Mouse (Mus musculus): ENCODE results near the gene Ccdc69.
A peak's percentile ranks its signal among the peaks of the same experiment; 100 is the strongest.

Ccdc69 gene

DNA sequence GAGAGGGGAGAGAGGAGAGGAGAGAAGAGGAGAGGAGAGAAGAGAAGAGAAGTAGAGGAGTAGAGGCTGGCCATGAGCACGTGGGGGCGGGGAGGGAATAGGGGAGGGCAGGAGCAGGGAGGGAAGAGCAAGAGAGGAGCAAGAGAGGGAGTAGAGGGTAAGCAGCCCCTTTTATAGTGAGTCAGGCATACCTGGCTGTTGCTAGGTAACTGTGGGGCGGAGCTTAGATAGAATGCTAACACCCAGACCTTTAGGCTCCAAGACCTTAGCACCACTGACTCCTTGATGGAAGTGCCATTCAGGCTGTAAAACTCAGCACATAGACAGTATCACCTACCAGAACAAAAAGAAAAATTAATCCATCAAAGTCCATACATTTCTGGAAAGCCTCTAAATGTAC lies 41.3 kb downstream of the Ccdc69 start:
- DNase-seq (ENCODE audit: low spot score in 2 of 2) = no peak

DNA sequence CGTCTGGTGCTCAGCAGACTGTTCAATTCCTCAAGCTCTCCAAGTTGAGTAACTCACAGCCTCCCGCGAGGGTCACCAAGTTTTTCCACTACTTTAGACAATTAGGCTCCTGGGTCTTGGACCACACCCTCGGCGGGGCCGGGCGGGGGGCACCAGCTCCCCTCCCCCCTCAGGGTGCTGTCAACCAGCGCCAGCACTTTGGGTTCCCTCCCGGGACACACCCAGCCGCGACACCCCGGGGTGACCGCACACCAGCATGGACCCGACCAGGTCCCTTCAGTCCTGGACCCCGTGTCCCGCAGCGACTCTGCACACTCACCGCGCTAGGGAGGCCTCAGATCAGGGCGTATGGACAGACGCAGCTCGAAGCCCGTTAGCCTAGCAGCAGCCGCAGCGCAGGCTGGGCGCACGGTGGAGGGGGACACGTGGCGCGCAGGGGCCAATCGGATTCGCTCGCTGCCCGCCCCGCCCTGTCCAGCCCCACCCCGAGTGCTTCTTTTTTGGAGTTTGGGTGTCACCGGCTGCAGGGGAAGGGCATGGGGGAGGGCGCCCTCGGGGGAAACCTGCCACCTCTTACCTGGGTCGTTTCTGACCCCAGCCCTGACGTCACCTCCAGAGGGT lies 44.8 kb downstream of the Ccdc69 start, which contains the start of gene Anxa6:
Anxa6 (minus strand) TSS at position 406 of the 621 bp plus-strand sequence.
- peak; percentile 43 to 76 for DNase-seq (ENCODE audit: low spot score in 2 of 2)

DNA sequence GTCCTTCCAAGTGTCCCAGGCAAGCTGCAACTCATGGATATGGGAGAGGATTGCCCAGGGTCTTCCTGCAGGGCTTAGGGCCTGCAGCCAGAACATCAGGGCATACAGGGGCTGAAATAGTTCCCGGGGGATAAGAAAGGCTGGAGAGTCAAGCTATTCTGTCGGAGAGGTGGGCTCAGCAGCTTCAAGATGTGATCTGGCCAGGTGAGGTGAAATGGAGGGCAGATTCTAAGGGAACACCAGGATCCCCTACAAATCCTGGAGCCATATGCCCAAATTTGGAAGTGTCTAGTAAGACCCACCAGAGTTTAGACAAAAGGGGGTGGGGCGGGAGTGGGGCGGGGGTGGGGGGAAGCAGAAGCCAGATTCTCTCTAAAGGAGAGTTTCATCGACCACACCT lies 45.6 kb downstream of the Ccdc69 start:
- DNase-seq (ENCODE audit: low spot score in 2 of 2) = no peak

DNA sequence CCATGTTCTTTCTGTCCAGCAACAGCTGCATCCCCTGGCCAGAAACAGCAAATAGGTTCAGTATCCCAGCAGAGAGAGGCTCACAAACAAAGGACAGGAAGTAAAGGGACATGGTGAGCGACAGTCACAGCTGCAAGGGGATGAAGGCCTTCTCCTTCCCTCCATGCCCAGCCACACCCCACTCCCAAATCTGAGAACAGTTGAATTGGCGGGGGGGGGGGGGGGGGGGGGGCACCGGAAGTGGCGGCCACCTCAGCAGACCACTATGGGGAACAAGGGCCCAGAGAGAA lies 46.0 kb downstream of the Ccdc69 start:
- no peak for DNase-seq (ENCODE audit: low spot score in 2 of 2)

DNA sequence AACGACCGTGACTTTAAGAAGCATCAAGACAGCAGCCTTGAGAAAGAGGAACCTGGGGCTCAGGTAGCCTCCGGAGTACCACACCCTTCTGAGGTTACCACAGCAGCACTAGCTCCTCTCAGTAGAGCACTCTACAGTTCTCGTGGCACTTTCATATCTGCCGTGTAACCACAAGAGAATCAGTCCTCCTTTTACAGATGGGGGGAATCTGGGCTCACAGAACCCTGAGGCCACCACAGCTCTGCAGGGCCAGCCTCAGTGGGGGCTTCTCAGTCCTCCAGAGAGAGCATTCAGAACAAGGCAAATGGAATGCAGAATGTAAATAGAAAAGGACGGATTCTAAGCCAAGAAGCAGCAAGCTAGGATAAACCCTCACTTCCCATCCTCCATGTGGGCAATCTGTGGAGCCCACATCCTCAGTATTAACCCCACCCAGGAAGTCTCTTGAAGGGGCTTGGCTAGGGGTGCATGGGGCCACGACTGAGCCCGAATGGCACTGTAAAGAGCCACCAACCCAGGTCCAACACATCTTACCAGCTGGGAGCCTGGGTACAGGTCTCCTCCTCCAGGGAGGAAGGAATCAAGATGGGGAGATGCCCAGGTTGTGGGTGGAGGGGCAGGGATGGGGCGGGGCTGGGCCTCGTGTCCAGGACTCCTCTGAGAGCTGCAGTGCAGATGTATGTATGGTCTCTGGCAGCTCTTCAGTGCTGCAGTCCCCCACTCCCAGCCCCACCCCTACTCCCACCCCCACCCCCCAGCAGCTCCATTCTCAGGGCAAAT lies 46.5 kb downstream of the Ccdc69 start:
- DNase-seq (ENCODE audit: low spot score in 2 of 2) = no peak

DNA sequence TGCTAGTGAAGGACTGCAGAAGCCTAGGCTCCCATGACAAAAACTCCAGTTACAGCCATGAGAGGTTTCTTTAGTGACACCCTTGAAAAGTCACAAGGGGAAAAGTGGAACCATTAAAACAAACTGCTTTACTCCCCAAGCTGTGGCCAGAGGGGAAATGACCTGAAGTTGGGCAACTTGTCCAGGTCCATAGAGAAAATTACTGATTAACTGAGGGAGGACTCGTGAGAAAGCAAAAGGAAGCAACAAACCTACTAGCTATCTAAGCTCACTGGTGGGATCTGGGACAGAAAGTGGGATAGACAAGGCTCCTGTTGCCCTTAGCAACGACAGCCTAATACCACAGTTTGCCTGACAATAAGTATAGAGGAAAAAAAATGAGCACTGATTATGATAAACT lies 49.4 kb downstream of the Ccdc69 start:
- no peak for DNase-seq (ENCODE audit: low spot score in 2 of 2)

DNA sequence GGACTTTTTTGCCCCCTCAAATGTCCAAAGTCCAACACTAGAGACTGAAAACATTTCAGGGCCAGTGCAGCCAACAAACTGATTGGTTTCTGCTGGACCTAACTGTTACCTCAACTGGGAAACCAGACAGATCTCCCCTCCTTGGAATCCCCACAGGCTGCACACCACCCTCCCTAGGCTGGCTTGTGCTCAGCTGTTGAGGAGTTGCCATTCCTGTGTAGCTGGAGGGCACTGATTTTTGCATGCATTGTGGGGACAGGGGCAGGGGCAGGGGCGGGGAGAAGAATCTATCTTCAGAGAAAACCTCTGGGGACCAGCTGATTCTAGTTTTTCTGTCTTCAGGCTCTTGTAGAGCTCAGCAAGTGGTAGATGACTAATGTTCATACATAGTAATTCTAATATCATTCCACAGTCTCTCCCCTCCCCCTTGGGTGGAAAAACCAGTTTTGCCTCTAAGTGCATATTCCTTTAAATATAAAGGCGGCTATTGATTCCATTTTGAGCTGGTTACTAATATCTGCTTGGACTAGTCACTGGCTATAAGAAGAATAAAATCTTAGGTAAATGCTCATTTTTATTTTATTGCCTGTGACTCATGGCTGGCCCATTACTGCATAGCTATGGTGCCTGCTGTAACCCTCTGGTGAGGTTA lies 50.6 kb downstream of the Ccdc69 start:
- DNase-seq (ENCODE audit: low spot score in 2 of 2) = no peak

DNA sequence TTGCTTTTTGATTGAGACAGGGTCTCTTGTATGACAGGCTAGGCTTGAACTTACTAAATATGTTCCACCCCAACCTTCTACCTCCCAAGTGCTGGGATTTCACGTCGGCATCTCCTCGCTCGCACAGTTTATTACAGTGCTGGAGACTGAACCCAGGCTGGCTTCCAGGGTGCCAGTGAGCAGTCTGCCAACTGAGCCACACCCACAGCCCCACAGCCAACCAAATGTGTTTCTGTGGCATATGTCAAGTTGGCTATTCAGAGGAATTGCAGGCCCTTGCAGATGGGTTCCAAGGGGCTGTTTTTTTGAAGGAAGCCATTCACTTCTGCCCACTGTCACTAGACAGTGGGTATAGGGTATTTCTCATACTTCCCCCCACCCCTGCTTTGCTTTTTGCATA lies 52.0 kb downstream of the Ccdc69 start:
- DNase-seq (ENCODE audit: low spot score in 2 of 2) = no peak

DNA sequence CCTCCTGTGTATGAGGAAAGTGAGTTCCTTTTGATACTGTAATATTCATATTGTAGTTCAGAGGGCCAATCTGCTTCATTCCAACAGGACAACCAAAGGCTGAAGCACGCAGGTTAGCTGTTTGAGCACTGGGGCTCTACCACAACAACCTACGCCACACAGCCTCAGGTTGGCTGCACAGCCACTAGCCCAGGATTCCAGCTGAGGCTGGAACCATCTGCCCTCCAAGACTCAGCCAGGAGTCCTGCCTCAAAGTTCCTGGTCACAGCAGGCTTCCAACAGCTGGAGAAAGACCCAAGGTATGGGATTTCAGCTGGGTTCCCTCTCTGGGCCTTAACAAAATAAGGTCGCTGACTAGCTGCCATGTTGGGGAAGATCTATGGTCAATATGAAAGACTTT lies 54.3 kb downstream of the Ccdc69 start:
- no peak for DNase-seq (ENCODE audit: low spot score in 2 of 2)

DNA sequence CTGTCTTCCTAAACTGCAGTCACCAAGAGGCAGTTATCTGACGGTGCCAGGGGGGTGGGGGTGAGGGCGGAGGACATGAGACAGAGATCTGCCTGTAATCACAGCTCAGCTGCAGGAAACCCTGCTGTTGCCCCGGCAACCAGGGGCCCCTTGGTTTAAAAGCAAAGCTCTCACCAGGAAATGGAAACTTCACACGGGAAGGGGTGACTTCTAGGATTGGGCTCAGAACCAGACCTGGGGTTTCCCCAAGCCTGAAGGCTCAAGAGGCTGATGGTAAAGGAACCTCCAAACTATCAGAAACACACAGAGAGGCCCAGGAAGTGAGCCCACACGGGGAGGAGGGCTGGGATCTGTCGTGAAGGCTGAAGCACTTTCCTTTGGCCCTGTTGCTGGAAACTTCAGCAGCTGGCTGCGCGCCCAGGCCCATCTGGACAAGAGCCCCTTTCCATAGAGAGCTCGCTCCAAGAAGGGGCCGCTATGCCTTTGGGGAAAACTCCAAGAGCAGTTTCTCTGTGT lies 54.8 kb downstream of the Ccdc69 start:
- DNase-seq (ENCODE audit: low spot score in 2 of 2) = peak; percentile 82 to 83

DNA sequence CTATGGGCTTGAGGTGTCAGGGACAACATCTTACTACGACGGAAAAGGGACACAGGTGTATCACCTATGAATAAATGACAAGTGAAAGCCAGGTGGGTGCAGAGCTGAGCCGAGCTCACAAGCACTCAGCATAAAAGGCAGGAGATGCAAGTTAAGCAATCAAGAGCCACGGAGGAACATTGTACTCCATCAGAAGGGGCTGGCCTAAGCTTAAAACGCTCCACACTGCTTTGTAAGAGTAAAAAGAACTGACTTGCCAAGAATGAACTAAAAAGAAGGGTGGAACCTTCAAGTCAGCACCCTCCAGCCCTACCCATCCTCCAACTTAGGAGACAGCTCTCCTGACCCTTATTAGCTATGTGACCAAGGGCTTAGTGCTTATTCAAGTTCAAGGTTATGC lies 55.4 kb downstream of the Ccdc69 start:
- no peak for DNase-seq (ENCODE audit: low spot score in 2 of 2)

DNA sequence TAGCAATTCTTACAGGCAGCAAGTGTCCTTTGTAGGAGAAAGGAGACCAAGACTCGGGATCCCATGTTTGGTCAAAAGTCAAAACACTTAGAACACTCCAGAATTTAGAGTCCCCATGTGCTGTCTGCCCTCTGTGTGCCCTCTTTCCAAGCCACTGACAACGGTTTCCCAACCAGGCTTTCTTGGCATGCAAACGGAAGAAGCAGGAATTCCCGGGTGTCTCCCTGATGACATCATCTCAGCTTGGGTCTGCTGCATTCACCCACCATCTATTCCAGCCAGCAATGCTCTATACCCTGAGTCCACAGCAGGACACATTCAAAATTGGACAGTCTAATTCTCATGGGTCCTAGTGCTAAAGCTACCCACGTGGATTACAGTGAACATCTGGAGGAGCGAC lies 56.1 kb downstream of the Ccdc69 start:
- no peak for DNase-seq (ENCODE audit: low spot score in 2 of 2)

DNA sequence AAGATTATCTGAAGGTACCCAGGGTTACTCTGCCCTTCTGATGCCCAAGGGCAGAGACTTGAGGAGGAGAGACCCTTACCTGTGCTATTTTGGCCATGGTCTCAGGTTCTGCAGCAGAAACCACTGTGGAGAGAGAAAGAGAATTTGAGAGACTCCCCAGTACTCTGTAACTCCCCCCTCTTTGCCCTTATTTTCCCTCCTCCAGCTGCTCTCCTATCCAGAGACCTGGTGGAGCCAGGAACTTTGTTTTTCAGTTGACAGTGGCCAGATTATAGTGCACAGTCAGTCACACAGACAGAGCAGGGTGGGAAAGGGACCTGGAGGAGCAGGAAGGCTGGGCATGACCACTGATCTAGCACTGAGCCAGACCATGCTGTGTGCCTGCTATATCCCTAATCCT lies 56.5 kb downstream of the Ccdc69 start:
- DNase-seq (ENCODE audit: low spot score in 2 of 2) = no peak

DNA sequence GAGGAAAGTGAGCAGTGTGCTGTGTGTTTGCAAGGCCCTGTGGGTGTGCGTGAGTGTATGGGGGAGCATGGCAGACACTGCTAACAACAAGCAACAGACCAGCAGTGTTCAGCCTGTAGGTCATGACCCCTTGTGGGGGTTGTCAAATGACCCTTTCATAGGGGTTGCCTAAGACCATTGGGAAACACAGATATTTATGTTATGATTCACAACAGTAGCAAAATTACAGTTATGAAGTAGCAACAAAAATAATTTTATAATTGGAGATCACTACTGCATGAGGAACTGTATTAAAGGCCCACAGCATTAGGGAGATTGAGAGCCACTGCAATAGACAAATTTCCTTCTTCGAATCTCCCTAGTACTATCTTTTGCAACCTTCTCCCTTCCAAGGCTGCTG lies 58.2 kb downstream of the Ccdc69 start:
- no peak for DNase-seq (ENCODE audit: low spot score in 2 of 2)

DNA sequence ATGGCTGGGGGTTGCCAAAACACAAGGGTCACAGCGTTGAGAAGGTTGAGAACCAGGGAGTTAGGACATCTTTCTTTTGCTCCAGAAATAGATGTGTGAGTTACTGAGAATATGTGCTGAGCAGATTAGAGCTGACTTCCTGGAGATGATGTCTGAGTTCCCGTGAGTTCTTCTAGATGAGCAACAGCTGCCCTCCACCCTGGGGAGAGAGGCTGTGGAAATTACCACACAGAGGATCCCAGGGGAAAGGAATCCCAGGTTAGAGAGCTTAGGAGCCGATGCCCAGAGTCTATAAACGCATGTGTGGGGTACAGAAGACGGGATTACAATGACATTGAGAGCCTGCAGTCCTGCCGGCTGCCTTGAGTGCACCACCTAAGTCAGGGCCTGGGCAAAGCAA lies 59.9 kb downstream of the Ccdc69 start:
- DNase-seq (ENCODE audit: low spot score in 2 of 2) = no peak

DNA sequence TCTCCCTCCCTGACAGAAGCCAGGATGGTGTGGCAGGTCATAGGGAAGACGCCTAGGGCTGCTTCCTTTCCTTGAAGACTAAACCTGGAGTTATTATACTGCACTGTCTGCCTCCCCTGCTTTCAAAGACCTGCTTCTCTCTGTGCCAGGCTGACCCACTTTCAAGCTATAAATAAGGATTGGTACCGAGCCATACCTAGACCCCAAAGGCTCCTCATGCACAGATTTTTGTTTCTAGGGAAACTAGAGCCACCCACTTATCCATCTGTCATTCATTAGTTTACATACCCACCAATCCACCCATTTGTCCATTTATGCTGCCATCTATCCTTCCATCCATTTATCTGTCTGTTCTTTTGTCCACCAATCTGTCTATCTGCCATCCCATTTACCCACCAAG lies 60.7 kb downstream of the Ccdc69 start:
- no peak for DNase-seq (ENCODE audit: low spot score in 2 of 2)

DNA sequence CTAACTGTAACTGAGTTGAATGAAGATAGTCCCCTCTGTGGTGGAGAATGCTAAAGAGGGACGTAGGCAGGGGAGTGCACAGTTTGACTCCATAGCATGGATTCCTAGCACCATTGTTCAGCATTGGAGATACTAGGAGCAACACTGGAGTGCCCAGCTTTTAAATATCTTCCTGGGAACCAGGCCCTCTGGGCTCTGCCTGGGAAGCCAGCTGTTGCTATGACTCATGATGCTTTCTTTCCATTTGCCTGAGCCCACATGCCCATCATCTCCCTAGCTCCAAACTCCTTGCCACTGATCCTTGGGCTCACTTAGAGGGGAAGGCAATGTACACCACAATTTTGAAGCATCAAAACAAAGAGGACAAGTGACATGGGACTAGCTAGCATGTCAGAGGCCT lies 61.2 kb downstream of the Ccdc69 start:
- DNase-seq (ENCODE audit: low spot score in 2 of 2) = no peak

DNA sequence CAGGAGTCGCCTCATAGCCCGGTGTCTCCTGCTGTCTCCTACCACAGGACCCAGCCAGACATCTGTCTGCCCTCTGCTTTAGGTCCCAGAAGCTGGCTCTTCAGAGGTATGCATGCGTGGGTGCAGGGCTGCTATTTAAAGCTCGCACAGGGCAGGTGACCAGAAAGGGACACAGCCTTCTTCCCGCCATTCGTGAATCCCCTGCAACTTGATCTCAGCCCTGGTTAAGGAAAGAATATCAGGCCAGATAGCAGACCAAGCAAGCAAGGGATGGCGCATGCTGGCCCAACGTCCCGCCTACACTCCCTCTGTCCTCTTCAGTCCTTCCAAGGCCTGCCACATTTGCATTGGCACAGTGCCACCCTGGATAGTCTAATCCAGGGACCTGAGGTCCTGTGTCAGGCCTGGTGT lies 62.1 kb downstream of the Ccdc69 start:
- DNase-seq (ENCODE audit: low spot score in 2 of 2) = no peak

DNA sequence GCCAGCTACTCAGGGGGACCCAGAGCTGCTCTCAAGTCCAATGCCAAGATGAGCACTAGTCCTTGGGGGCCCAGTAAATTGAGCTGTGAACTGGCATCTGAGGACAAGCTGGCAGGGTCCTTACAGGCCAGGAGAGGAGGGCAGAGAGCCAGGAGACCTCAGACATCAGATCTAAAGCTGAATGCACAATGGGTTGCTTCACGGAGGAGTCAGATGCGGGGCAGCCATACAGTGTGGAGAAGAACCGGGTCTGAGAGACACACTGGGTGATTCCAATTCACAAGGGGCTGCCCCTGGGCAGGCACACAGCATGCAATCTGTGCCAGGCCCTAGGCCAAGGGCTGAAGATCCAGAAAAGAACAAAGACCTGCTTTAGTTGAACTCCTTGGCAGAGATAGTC lies 62.7 kb downstream of the Ccdc69 start:
- peak in 1 of 2 experiments; percentile 52 for DNase-seq (ENCODE audit: low spot score in 2 of 2)

DNA sequence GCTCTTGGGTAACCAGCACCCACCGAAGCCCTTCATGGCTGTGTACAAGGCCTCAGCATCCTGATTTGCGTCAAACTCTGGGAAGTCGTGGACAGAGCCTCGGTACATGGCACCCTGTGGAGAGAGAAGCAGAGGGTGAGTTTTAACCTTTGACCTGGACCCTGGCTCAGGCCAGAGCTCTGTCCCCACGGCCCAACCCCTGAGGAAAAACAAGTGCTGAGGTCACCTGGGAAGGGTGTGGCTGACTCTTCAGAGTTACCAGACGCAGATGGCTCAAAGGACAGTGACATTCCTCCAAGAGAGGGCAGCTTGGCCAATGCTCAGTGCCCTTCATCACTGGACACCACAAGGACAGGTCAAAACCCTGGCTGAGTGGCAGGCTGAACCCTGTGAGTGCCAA lies 64.1 kb downstream of the Ccdc69 start:
- DNase-seq (ENCODE audit: low spot score in 2 of 2) = no peak

DNA sequence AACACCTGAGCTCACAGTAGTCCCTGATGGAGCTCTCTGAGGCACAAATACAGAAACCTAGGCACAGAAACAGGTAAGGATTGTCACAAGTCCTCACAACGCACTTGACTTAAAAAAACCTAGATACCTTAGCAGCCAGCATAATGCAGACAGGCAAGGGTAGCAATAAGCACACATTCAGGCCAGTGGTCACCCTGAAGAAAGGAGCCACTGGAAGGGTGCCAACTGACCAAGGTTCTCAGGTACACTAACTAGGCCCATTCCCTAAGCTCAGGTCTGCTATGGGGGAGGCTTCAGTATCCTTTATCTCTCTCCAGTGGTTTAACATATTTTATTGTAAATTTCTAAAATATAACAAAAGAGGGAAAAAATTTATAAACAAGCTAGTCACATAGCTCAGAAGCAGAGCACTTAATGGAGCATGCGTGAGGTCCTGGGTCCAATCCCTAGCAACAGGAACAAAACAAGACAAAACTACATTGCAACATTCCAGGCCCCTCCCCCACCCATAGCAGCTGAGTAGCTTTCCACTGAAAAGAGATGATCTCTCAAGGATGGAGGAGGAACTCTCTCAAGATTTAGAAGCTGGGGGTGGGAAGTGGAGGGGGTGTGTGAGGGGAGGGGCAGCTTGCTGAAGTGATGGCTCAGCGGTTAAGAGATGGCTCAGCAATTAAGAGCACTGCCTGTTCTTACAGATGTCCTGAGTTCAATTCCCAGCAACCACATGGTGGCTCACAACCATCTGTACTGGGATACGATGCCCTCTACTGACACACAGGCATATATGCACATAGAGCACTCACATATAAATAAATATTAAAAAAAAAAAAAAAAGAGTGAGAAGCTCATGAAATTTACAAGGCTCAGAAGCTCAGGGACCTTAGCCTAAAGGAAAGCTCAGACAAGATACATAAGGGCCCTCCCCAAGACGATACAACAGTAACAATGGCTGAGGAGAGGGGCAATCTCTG lies 65.1 kb downstream of the Ccdc69 start:
- no peak for DNase-seq (ENCODE audit: low spot score in 2 of 2)

DNA sequence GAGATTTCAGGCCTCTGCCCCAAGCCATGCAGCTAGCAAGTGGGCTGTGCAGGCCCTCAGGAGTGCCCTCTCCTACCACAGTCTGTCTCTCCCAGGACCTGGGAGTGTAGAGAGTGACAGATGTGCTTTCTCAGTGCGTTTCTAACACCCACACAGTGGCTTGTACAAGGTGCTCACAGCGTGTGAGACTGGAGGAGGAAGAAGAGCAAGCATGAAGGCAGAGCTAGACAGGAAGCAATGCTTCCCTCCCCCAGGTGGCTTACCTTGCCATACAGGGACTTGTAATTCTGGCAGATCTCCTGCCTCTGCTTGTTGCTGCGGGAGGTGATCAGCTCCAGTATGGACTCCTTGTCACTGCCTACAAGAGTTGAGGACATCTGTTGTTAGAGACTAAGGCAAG lies 66.5 kb downstream of the Ccdc69 start:
- DNase-seq (ENCODE audit: low spot score in 2 of 2) = no peak

Measured in frontal cortex, postnatal 10 days (tissue).